Mouse (Mus musculus) MEL (cell line): ENCODE results near the gene Gas2l2. TPM values are rescaled to one million over a fixed set of nuclear protein-coding genes. Genes with fewer than 3 reads are reported as not detected.

ENCODE experiments used
- DNase-seq: peaks from one replicate; pipeline ENCODE4 v3.0.0; 2011; ENCODE audit warnings: low read depth, low spot score
- H3K27ac ChIP-seq: 2 replicates; pipeline ENCODE4 v1.5.1; 2012; ENCODE audit warnings: low read depth, mild to moderate bottlenecking, control low read depth, low read length, moderate library complexity; ENCODE audit not compliant: control insufficient read depth
- H3K27me3 ChIP-seq, 2 experiments: fragments of 150-350 bp in 1 of 2; sonication (generic) in 1 of 2; 2 replicates each; pipeline ENCODE4 v1.6.1; 2012; ENCODE audit warnings: low read length in 2 of 2, mild to moderate bottlenecking in 2 of 2, improper control_type of control experiment in 1 of 2, moderate library complexity in 1 of 2; ENCODE audit not compliant: insufficient read depth in 2 of 2, control insufficient read depth in 1 of 2
- H3K36me3 ChIP-seq, 2 experiments: 2 replicates each; pipeline ENCODE4 v1.6.1; 2012 to 2014; ENCODE audit warnings: low read length in 2 of 2, improper control_type of control experiment in 1 of 2, inconsistent platforms in 1 of 2, mild to moderate bottlenecking in 1 of 2; ENCODE audit not compliant: insufficient read depth in 2 of 2, control insufficient read depth in 1 of 2
- H3K4me1 ChIP-seq, 2 experiments: fragments of 150-350 bp in 1 of 2; sonication (generic) in 1 of 2; 2 replicates each; pipeline ENCODE4 v1.6.1; 2012; ENCODE audit warnings: low read length in 2 of 2, improper control_type of control experiment in 1 of 2, mild to moderate bottlenecking in 1 of 2; ENCODE audit not compliant: insufficient read depth in 2 of 2, control insufficient read depth in 1 of 2
- H3K4me3 ChIP-seq, 2 experiments: fragments of 150-350 bp in 1 of 2; sonication (generic) in 1 of 2; 2 replicates each; pipeline ENCODE4 v1.5.1; 2012; ENCODE audit warnings: low read depth in 2 of 2, low read length in 2 of 2, mild to moderate bottlenecking in 2 of 2, moderate library complexity in 2 of 2, control low read depth in 1 of 2, improper control_type of control experiment in 1 of 2; ENCODE audit not compliant: control insufficient read depth in 1 of 2, insufficient read depth in 1 of 2
- H3K79me2 ChIP-seq: 2 replicates; pipeline ENCODE4 v1.6.1; 2012; ENCODE audit warnings: mild to moderate bottlenecking, low read length, moderate library complexity; ENCODE audit not compliant: control insufficient read depth, poor library complexity, insufficient read depth
- H3K9ac ChIP-seq: 2 replicates; pipeline ENCODE4 v1.6.1; 2012; ENCODE audit warnings: low read depth, mild to moderate bottlenecking, control low read depth, low read length, moderate library complexity; ENCODE audit not compliant: control insufficient read depth, poor library complexity, severe bottlenecking
- H3K9me3 ChIP-seq: fragments of 150-350 bp; sonication (generic); replicated peaks from 2 replicates; pipeline ENCODE4 v1.6.1; 2012; ENCODE audit warnings: mild to moderate bottlenecking, low read length, improper control_type of control experiment, moderate library complexity; ENCODE audit not compliant: insufficient read depth
- BHLHE40 ChIP-seq: IDR thresholded peaks from 2 replicates; pipeline ENCODE4 v1.6.1; 2012; ENCODE audit warnings: low read depth, mild to moderate bottlenecking, inconsistent platforms, low read length, improper control_type of control experiment, borderline replicate concordance
- CHD1 ChIP-seq: IDR thresholded peaks from 2 replicates; pipeline ENCODE4 v1.6.1; 2012; ENCODE audit warnings: low read depth, mild to moderate bottlenecking, inconsistent platforms, low read length, improper control_type of control experiment
- ELF1 ChIP-seq: IDR thresholded peaks from 2 replicates; pipeline ENCODE4 v1.6.1; 2014; ENCODE audit warnings: low read depth, mild to moderate bottlenecking, inconsistent platforms, low read length, improper control_type of control experiment, moderate library complexity
- EP300 ChIP-seq, 2 experiments: IDR thresholded peaks; 2 replicates each; pipeline ENCODE4 v1.6.1; 2011; ENCODE audit warnings: improper control_type of control experiment in 2 of 2, low read length in 2 of 2, low read depth in 1 of 2, mild to moderate bottlenecking in 1 of 2
- ETS1 ChIP-seq: IDR thresholded peaks from 2 replicates; pipeline ENCODE4 v1.6.1; 2012; ENCODE audit warnings: low read depth, mild to moderate bottlenecking, inconsistent platforms, low read length, improper control_type of control experiment, moderate library complexity
- GATA1 ChIP-seq: IDR thresholded peaks from 2 replicates; pipeline ENCODE4 v1.6.1; 2011; ENCODE audit warnings: low read depth, low read length, improper control_type of control experiment
- JUND ChIP-seq: IDR thresholded peaks from 2 replicates; pipeline ENCODE4 v1.6.1; 2011; ENCODE audit warnings: low read depth, mild to moderate bottlenecking, improper control_type of control experiment, low read length
- KAT2A ChIP-seq: conservative IDR thresholded peaks from 2 replicates; pipeline ENCODE4 v1.6.1; 2012; ENCODE audit warnings: low read depth, low read length, improper control_type of control experiment, inconsistent platforms
- MAFK ChIP-seq: IDR thresholded peaks from 2 replicates; pipeline ENCODE4 v1.6.1; 2011; ENCODE audit warnings: low read depth, mild to moderate bottlenecking, low read length, improper control_type of control experiment, borderline replicate concordance
- MAX ChIP-seq: IDR thresholded peaks from 2 replicates; pipeline ENCODE4 v1.6.1; 2011; ENCODE audit warnings: low read length, improper control_type of control experiment
- MAZ ChIP-seq: IDR thresholded peaks from 2 replicates; pipeline ENCODE4 v1.6.1; 2012; ENCODE audit warnings: low read depth, mild to moderate bottlenecking, inconsistent platforms, low read length, improper control_type of control experiment
- MEF2A ChIP-seq: IDR thresholded peaks from 2 replicates; pipeline ENCODE4 v1.6.1; 2014; ENCODE audit warnings: low read depth, mild to moderate bottlenecking, inconsistent platforms, low read length, improper control_type of control experiment; ENCODE audit not compliant: poor library complexity, insufficient replicate concordance, severe bottlenecking; ENCODE audit errors: extremely low read depth
- MXI1 ChIP-seq: IDR thresholded peaks from 2 replicates; pipeline ENCODE4 v1.6.1; 2011; ENCODE audit warnings: mild to moderate bottlenecking, low read depth, low read length, improper control_type of control experiment
- NELFE ChIP-seq: IDR thresholded peaks from 2 replicates; pipeline ENCODE4 v1.6.1; 2011; ENCODE audit warnings: low read depth, low read length, improper control_type of control experiment
- NRF1 ChIP-seq: IDR thresholded peaks from 2 replicates; pipeline ENCODE4 v1.6.1; 2014; ENCODE audit warnings: low read depth, mild to moderate bottlenecking, inconsistent platforms, low read length, improper control_type of control experiment, moderate library complexity; ENCODE audit not compliant: poor library complexity, insufficient read depth, severe bottlenecking
- POLR2A ChIP-seq, 2 experiments: IDR thresholded peaks; 2 replicates each; pipeline ENCODE4 v1.6.1; 2011 to 2012; ENCODE audit warnings: low read length in 2 of 2, mild to moderate bottlenecking in 2 of 2, control low read depth in 1 of 2, improper control_type of control experiment in 1 of 2, low read depth in 1 of 2, moderate library complexity in 1 of 2; ENCODE audit not compliant: control insufficient read depth in 1 of 2, insufficient read depth in 1 of 2, poor library complexity in 1 of 2
- POLR2AphosphoS2 ChIP-seq: IDR thresholded peaks from 2 replicates; pipeline ENCODE4 v1.6.1; 2011; ENCODE audit warnings: low read length, improper control_type of control experiment
- POLR2AphosphoS5 ChIP-seq: IDR thresholded peaks from 2 replicates; pipeline ENCODE4 v1.6.1; 2012; ENCODE audit warnings: low read depth, borderline replicate concordance, mild to moderate bottlenecking, inconsistent platforms, low read length, moderate library complexity, mixed read lengths
- RAD21 ChIP-seq: IDR thresholded peaks from 2 replicates; pipeline ENCODE4 v1.6.1; 2011; ENCODE audit warnings: mild to moderate bottlenecking, low read depth, low read length, improper control_type of control experiment
- RCOR1 ChIP-seq: IDR thresholded peaks from 2 replicates; pipeline ENCODE4 v1.6.1; 2012; ENCODE audit warnings: low read depth, mild to moderate bottlenecking, inconsistent platforms, low read length, improper control_type of control experiment
- TBP ChIP-seq: IDR thresholded peaks from 2 replicates; pipeline ENCODE4 v1.8.0; 2011; ENCODE audit warnings: low read depth, low read length, improper control_type of control experiment
- ZMIZ1 ChIP-seq: IDR thresholded peaks from 2 replicates; pipeline ENCODE4 v1.6.1; 2012; ENCODE audit warnings: low read depth, mild to moderate bottlenecking, inconsistent platforms, low read length, improper control_type of control experiment, moderate library complexity
- ZNF384 ChIP-seq: IDR thresholded peaks from 2 replicates; pipeline ENCODE4 v1.6.1; 2012; ENCODE audit warnings: low read depth, mild to moderate bottlenecking, inconsistent platforms, low read length, improper control_type of control experiment
- polyA plus RNA-seq, 2 experiments: library from polyadenylated mRNA; stranded (reverse) in 1 of 2; unstranded in 1 of 2; fragments of >175 nt in 1 of 2; fragments of >200 nt in 1 of 2; gene quantifications; 2 replicates each; pipeline versions ENCODE4 v1.2.1 to v1.2.4; 2012; ENCODE audit warnings: low replicate concordance in 2 of 2, low read depth in 1 of 2; ENCODE audit not compliant: insufficient read length in 2 of 2, insufficient read depth in 1 of 2, missing spikeins in 1 of 2
- total RNA-seq: library from RNA; depleted of rRNA; stranded (reverse); fragments of 300-350 nt; gene quantifications from 2 replicates; pipeline ENCODE4 v1.2.3, GENCODE M21; 2012

Gene Gas2l2
- total and polyA plus RNA-seq, 3 experiments: not detected

GRCm38 (mm10) chr11:83467120-83467652 lies 37.9 kb upstream of the Gas2l2 start:
- TF ChIP-seq POLR2A (IDR thresholded peaks at IDR 0.05; ENCODE audit: control insufficient read depth in 1 of 2, insufficient read depth in 1 of 2, low read depth in 1 of 2, low read length in 2 of 2, poor library complexity in 1 of 2): no peak
- TF ChIP-seq BHLHE40: no peak
- TF ChIP-seq EP300 (IDR thresholded peaks at IDR 0.05; ENCODE audit: low read depth in 1 of 2, low read length in 2 of 2): no peak
- TF ChIP-seq MEF2A: no peak
- peaks cover 3 to 4% of the 10 kb centered on the region in 2 experiments for H3K27me3 ChIP-seq
- DNase-seq: no peak

DNA sequence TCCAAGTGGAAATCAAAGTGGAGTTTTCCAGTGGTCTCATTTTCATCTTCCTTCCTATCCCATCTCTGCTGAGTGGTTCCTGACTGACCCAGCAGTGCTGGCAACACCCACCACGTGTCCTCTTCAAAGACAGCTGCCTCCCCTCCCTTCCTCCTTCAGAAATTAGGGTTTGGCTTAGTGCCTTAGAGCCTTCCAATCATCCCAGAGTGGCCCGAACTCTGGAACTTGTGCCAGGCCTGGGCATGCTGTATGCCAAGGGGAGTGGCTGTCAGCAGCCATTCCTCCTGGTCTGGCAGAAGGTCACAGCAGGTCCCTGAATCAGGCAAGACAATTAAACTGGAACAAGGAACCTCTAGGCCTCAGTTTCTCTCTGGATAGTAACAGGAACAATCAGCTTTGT lies 36.7 kb upstream of the Gas2l2 start:
- TF ChIP-seq GATA1 (no peak), ELF1 (no peak), RCOR1 (no peak), MEF2A (no peak), ETS1 (no peak), TBP (no peak), NELFE (no peak), POLR2AphosphoS2 (no peak), NRF1 (no peak), MAX (no peak)
- no peaks in the 10 kb centered on the region for H3K79me2 ChIP-seq

More at GRCm38 (mm10) chr11:83467120-83467652, 37.9 kb upstream of the Gas2l2 start:
- Histone ChIP-seq H3K9me3 (no peaks in the 10 kb centered on the region), H3K79me2 (peaks cover 3% of the 10 kb centered on the region; the same call in 1 of the 2 replicates), H3K4me3 (no peak overlapping the region), H3K27ac (no peak overlapping the region), H3K4me1 (peaks cover 9 to 10% of the 10 kb centered on the region in 2 experiments), H3K36me3 (peaks cover 0 to 11% of the 10 kb centered on the region in 2 experiments; a peak in 2 of 4 replicates), H3K9ac (no peak overlapping the region)

DNA sequence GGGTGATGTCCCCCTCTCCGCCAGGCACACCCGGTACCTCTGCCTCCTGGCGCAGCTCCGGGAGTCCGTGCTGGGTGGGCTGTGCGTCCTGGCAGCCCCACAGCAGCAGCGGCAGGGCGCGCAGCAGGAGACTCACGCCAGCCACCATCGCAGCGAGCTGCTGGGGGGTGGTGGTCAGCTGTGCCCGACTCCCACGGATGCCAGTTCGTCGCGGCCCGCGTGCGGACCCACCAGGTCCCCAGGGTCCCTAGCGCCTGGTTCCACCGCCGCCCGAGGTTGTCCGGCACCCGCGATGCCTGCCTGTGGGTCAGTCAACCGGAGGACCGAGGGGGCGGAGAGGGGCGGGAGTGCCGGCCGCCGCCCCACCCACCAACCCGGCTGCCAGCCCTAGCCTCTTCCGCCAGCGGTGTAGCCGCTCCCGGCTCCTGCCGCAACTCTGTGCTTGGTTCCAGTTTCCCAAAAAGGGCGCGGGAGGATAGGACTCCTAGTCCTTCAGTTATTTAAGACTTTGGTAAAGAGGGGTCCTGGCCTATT lies 33.5 kb upstream of the Gas2l2 start, which contains the start of gene Mmp28:
TSS of gene Mmp28 (minus strand) at position 361 of the 534 bp plus-strand sequence.
- Histone ChIP-seq H3K4me3 (no peak within 1 kb of the TSS), H3K4me1 (peaks cover 0 to 7% of the 10 kb centered on the region in 2 experiments; a peak in 1 of 4 replicates), H3K9ac (no peak within 1 kb of the TSS), H3K9me3 (no peaks in the 10 kb centered on the region), H3K27ac (no peak within 1 kb of the TSS), H3K36me3 (no peaks in the 10 kb centered on the region), H3K79me2 (no peaks in the 10 kb centered on the region), H3K27me3 (peaks cover 4 to 11% of the 10 kb centered on the region in 2 experiments)
- no peak for DNase-seq
- TF ChIP-seq JUND (no peak), MAZ (no peak), MEF2A (no peak), TBP (no peak), MXI1 (no peak), GATA1 (no peak), RCOR1 (no peak), CHD1 (no peak), MAFK (no peak), ETS1 (no peak), POLR2AphosphoS5 (no peak), ZNF384 (no peak), ZMIZ1 (no peak), RAD21 (no peak), NELFE (no peak), KAT2A (no peak)

More for the DNA sequence above, 36.7 kb upstream of the Gas2l2 start:
- H3K27me3 ChIP-seq: peaks cover 3 to 4% of the 10 kb centered on the region in 2 experiments
- H3K4me3 ChIP-seq: no peak overlapping the region
- H3K36me3 ChIP-seq: no peaks in the 10 kb centered on the region
- no peaks in the 10 kb centered on the region for H3K9me3 ChIP-seq
- DNase-seq: no peak
- no peak overlapping the region for H3K9ac ChIP-seq
- H3K4me1 ChIP-seq: peaks cover 0 to 4% of the 10 kb centered on the region in 2 experiments; a peak in 1 of 4 replicates
- no peak overlapping the region for H3K27ac ChIP-seq
